Mouse (Mus musculus): Measurements from ENCODE around the gene Nudt14.

DNA sequence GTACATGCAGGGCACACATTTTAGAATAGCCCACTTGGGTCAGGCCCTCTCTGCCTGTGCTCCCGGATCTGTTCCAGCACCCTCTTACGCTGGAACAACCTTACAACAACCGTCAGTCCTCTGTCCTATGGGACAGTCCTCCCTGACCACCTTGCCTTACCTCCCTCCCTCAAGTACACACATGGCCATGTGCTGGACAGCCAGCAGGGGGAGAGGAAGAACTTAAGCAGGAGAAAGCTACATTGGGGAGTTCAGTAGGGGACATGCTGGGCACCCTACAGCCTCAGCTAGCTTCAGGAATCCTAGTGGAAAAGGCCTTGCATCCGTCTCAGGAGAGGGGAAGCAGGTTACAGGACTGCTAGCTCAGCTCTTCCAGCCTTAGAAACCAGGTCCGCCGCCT lies 16.0 kb downstream of the Nudt14 start:
- peak; percentile 2; the same call in 1 of the 2 replicates for TF ChIP-seq CTCF (IDR thresholded peaks at IDR 0.05; ENCODE audit: low read depth, low read length)
- TF ChIP-seq POLR2A (IDR thresholded peaks at IDR 0.05; ENCODE audit: extremely low read depth, insufficient read depth, low read length): no peak
